Mouse (Mus musculus) neutrophil, adult 5-6 weeks (primary cell): ENCODE measurements around the gene 4933414I15Rik. TPM values are rescaled to one million over a fixed set of nuclear protein-coding genes. Genes with fewer than 3 reads are reported as not detected.

Experiments
- total RNA-seq: library from RNA; stranded (forward); fragments of 200-1000 nt; gene quantifications from 2 replicates; pipeline ENCODE4 v1.2.3, GENCODE M21; 2017

Gene 4933414I15Rik
- total RNA-seq, 1 experiment from 2014 or later, result not detected

Other genes with a start within 250 kb of the 4933414I15Rik start
- gene Zfp354c, start 116.0 kb downstream of the 4933414I15Rik start, total RNA-seq, result 3.3 and 3.8 TPM in 2 replicates
- 0.49 TPM in 1 of 2 replicates, not detected in the other for gene Zfp879, start 102.2 kb downstream of the 4933414I15Rik start, total RNA-seq
- gene Grm6, start 93.1 kb downstream of the 4933414I15Rik start, total RNA-seq, result 0.23 and 0.49 TPM in 2 replicates
- gene Zfp454, start 56.1 kb downstream of the 4933414I15Rik start, total RNA-seq, result not detected in 2 replicates
- gene Zfp2, start 27.6 kb downstream of the 4933414I15Rik start, total RNA-seq, result 1.0 and 2.1 TPM in 2 replicates
- 0.70 and 2.3 TPM in 2 replicates for gene Zfp354b, start 12.1 kb downstream of the 4933414I15Rik start, total RNA-seq
- not detected in 2 replicates for gene Prop1, start 10.0 kb upstream of the 4933414I15Rik start, total RNA-seq
- not detected in 2 replicates for gene Olfr1378, start 22.8 kb upstream of the 4933414I15Rik start, total RNA-seq
- gene Olfr1377, start 38.2 kb upstream of the 4933414I15Rik start, total RNA-seq, result not detected in 2 replicates
- not detected in 2 replicates for gene Olfr51, start 59.8 kb upstream of the 4933414I15Rik start, total RNA-seq
- gene Olfr54, start 70.5 kb upstream of the 4933414I15Rik start, total RNA-seq, result not detected in 2 replicates
- not detected in 2 replicates for gene Olfr1375, start 104.3 kb upstream of the 4933414I15Rik start, total RNA-seq
- gene Zfp354a, start 115.5 kb upstream of the 4933414I15Rik start, total RNA-seq, result not detected in 2 replicates